Mouse (Mus musculus): Measurements from ENCODE around the gene Apela.

Gene Apela

DNA sequence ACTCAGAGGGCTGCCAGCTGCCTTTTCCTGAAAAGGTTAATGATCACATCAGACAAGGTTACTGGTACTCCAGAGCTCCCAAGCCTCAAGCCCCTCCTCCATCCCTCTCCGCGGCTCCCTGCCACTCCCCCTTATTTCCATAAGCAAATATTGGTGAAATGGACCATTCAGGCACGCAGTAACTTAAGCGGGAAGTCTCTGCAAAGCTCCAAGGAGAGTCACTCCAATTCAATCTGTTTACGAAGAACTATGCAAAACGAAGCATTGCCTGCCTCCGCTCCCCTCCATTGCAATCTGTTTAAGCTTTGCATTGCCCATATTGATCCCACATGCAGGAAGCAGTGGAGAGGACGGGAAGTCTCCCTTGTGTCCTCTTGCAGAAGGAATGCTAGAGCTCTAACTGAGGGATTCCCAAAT lies at the start of gene Apela:
Apela (minus strand) TSS at position 220 of the 417 bp plus-strand sequence.
- peak; percentile 10 for DNase-seq (ENCODE audit: low spot score)

- no peak for DNase-seq (ENCODE audit: low spot score)
Measured at GRCm38 (mm10) chr8:65085680-65086079, 48.5 kb upstream of the Apela start.

GRCm38 (mm10) chr8:65080731-65081130 lies 43.6 kb upstream of the Apela start:
- no peak for DNase-seq (ENCODE audit: low spot score)

GRCm38 (mm10) chr8:65074733-65075132 lies 37.6 kb upstream of the Apela start, which contains the start of gene Gm10663:
Gene Gm10663, plus strand, starts transcription at chr8:65075033.
- DNase-seq (ENCODE audit: low spot score), result no peak

DNA sequence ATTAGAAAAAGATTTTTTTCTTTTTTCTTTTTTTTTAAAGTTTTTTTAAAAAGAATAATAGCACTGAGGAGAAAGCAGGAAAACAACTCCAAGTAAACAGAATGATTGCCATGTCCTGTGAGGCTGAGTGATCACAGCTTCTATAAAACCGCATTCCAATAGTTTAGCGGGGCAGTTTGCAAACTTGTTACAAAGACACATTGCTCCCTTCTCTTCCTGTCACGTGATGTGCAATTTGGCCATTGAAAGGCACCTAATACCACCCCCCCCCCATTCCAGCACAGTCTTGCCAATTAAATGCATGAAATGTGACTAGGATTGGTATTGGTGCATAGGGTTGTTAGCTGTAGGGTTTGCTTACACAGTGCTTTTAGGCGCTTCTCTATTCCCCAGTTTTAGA lies 33.9 kb upstream of the Apela start:
- DNase-seq (ENCODE audit: low spot score), result no peak

DNA sequence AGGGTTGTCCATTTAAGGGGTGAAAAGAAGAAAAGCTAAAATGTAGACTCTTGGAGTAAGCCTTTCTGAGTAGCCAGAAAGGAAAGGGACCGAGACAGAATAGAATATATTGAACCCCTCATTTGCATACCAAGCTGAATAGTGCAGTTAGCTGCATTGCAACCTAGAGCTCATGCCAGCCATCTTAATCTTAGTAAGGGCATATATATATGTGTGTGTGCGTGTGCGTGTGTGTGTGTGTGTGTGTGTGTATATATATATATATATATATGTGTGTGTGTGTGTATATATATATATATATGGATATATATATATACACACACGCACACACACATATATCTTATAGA lies 31.3 kb upstream of the Apela start:
- no peak for DNase-seq (ENCODE audit: low spot score)

DNA sequence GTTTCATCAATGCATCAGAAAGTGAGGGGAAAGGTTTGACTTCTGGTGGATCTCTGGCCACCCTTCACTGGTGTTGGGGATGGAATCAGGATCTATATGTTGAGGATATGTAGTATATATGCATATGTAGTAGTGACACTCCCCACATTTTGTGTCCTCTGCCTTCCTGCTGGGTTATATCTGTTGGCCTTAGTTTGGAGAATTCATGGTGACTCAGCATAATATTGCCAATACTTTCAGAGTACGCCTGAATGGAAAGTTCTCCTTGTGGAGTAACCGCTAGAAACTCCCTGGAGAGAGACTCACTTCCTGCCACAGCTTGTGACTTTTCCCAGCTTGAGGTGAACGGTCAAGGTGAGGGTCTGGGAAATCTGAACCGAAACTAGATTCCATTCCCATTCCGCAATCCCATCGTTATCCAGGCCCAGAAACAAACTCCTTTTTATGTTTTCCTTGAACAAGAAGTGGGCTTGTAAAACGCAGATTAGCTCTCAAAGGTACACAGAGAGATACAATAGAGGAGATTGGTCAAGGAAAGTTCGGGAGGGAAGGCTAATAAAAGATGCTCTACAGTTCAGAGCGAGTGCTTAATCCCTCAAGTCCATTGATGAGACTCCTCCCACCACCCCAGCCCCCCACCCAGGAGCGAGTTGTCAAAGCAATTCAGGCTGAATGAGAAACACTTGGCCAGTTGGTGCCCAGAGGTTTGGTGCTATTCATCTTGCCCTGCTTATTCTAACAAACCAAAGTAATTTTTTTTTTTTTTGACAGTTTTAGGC lies 30.7 kb upstream of the Apela start:
- no peak for DNase-seq (ENCODE audit: low spot score)

DNA sequence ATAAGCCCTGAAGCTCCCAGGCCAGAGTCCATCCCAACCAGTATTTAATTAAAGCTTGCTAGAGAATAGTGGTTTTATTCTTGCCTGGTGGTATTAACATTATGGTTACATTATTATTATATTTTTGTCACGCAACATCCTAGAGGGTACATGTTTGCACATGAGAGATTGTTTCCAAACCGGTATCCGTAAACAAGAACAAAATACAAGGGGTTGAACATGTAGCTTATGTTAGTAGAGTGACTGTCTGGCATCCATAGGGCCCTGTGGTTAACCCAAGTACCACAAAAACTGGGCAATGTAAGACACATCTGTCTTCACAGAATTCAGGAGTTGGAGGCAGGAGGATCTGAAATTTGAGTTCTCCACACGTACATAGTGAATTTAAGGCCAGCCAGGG lies 29.9 kb upstream of the Apela start:
- DNase-seq (ENCODE audit: low spot score), result no peak

GRCm38 (mm10) chr8:65065622-65066021 lies 28.5 kb upstream of the Apela start:
- DNase-seq (ENCODE audit: low spot score), result no peak

GRCm38 (mm10) chr8:65064071-65064470 lies 26.9 kb upstream of the Apela start:
- DNase-seq (ENCODE audit: low spot score), result no peak

DNA sequence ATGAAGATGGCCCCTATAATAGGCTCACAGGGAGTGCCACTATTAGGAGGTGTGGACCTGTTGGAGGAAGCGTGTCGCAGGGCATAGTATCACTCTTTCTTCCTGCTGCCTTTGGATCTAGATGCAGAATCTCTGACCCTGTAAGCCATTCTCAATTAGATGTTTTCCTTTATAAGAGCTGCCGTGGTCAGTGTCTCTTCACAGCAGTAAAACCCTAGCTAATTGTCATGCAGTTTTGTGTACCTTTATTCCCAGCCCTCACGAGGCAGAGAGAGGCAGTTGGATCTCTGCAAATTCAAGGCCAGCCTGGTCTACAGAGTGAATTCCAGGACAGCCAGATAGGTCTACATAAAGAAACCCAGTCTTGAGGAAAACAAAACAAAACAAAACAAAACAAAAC lies 25.1 kb upstream of the Apela start:
- DNase-seq (ENCODE audit: low spot score), result no peak

DNA sequence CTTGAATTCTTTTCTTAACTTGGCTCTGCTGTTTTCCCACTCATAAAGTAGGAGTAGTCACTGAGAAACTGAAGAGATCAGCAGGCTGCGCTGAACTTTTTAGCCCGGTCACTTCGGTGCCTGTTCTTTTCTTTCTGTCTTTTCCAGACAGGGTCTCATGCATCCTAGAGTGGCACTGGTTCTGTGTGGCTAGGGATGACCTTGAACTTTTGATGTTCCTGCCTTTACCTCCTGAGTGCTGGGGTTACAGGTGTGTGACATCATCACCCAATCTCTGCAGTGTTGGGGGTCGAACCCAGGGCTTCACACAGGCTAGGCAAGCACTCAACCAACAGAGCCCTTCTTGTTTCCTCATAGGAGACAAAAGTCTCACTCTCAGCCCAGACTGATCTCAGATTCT lies 19.6 kb upstream of the Apela start:
- no peak for DNase-seq (ENCODE audit: low spot score)

DNA sequence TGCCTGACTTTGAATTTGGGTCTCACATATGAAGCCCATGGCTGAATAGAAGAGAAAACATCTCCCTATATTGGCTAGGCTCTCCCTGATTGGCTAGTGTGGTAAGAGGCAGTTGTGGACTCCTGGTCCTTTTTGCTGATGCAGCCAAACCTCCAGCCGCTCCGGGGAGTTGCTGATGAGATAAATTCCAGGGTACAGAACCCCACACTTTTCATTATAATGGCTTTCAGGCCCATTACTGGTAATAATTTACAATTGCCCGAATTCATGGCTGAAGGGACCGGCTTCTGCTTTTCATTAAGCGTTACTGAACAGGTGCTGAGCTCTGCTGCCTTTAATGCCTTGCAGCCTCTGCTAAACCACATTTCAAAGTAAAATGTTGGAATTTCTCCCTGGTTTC lies 16.8 kb upstream of the Apela start:
- no peak for DNase-seq (ENCODE audit: low spot score)

- no peak for DNase-seq (ENCODE audit: low spot score)
Measured at GRCm38 (mm10) chr8:65053554-65053953, 16.4 kb upstream of the Apela start.

DNA sequence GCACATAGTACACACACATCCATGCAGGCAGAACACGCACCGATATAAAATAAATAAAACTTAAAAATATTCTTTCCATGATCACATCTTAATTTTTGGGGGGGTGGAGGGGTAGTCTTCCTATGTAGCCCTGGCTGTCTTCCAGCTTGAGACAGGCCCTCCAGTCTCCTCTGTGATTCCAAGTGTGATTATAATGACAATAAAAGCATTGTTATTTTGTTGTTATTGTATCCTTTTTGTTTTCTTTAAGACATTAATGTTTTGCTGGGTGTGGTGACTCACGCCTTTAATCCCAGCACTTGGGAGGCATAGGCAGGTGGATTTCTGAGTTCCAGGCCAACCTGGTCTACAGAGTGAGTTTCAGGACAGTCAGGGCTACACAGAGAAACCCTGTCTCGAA lies 10.7 kb upstream of the Apela start:
- DNase-seq (ENCODE audit: low spot score), result no peak

DNA sequence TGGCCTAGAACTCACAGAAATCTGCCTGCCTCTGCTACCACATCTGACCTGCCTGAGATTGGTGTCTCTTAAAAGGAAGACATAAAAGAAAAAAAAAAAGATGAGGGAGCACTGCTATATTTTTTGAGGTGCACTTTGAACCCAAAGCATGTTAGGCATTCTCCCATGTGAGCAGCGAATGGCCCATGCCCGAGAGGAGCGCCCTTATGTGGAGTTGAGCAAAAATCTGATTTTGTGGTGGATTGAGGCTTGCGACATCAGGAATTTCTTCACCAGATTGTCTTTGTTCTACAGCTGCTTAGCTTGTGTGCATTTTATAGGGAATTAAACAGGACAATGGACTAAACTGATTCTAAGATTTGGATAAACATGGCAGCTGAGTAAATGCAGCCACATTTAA lies 10.1 kb upstream of the Apela start:
- DNase-seq (ENCODE audit: low spot score), result no peak

GRCm38 (mm10) chr8:65046565-65046964 lies 9.4 kb upstream of the Apela start:
- DNase-seq (ENCODE audit: low spot score), result no peak

GRCm38 (mm10) chr8:65034136-65034535 lies 3.0 kb downstream of the Apela start:
- DNase-seq (ENCODE audit: low spot score), result no peak

- no peak for DNase-seq (ENCODE audit: low spot score)
Measured at GRCm38 (mm10) chr8:65033056-65033455, 4.1 kb downstream of the Apela start.

DNA sequence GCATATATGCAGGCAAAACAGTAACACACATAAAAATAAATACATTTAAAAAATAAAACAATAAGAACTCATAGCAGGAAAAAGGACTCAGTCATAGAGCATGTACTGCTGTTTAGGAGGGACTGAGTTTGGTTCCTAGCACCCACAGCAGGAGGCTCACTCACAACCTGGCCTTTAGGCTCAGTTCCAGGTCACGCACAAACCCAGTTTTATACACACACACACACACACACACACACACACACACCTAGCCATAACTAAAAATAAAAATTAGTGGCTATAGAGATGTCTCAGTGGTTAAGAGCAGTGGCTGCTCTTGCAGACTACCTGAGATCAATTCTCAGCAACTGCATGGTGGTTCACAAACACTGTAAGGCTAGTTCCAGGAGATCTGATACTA lies 5.0 kb downstream of the Apela start:
- no peak for DNase-seq (ENCODE audit: low spot score)

- DNase-seq (ENCODE audit: low spot score), result no peak
Measured at GRCm38 (mm10) chr8:65030735-65031485, 6.2 kb downstream of the Apela start.

DNA sequence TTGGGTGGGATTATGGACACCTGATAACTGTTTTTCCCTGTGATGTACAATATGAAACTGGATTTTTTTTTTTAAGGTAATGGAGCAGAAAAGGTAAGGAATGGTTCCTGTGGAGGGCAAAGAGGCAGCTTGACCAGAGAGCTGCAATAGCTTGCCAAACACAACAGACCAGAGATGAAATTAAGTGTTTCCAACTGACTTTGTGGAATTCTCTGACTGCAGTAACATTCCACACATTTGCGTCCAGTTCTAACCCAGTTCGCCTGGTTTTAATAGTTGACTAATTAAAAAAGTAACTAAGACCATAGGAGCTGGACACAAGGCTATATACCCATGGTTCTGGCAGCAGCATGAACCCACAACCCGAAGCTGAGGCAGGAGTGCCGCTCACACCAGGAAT lies 7.4 kb downstream of the Apela start:
- DNase-seq (ENCODE audit: low spot score), result no peak

DNA sequence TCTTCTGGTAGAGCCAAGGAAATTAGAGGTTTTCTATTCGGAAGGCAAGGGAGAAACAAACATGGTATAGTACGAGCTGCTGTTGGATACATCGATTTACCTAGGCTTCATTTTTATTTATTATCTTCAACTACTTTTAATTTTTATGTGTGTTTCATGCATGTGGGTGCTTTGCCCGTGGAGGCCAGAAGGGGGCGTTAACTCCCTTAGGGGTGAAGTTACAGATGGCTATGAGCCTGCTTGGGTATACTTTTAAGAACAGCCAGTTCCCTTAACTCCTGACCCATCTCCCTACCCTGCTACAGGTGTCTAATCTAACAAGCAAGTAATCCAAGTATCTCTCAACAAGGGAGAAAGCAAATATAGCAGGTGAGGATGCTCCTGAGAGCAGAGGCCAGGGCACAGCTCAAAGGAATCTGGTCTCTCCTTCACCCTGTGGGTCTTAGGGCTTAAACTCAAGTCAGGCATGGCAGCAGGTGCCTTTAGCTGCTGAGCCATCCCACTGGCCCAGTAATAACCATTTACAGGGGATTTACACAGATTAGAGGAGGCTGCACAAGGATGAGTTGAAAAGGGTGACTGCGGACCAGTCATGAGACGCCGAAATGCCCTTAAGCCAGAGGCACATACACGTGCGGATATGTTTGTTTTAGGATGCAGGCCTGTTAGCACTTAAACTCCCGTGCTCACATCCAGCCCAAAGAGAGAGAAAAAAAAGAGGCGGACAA lies 8.0 kb downstream of the Apela start:
- DNase-seq (ENCODE audit: low spot score), result no peak

Data from urinary bladder, postnatal 14 days (tissue).